Comparison of ENCODE assay signal across 22 mouse cellular contexts in genomic region chr4:59845245-59845637, GRCm38 (mm10). TPM values are rescaled to one million over a fixed set of nuclear protein-coding genes. Genes with fewer than 3 reads are reported as not detected.
DNase-seq lines count a peak whose midpoint lies in the region; ATAC-seq and TF ChIP-seq lines count a peak whose summit lies in the region.
"Had no signal": no experiment of that assay in that cellular context is flagged by ENCODE, and none has a peak within 500 bp of the region (broad histone marks: within the 10 kb centered on the region; RNA-seq: fewer than 3 reads in every experiment).

No protein-coding gene starts in this region.

- no peak overlapping the region for H3K4me2 ChIP-seq in lung, postnatal 0 days (replicated peaks; ENCODE audit: low read depth, low read length)
- H3K4me2 ChIP-seq in liver, embryonic 11.5 days = 0 out of 2 replicates have a peak overlapping the region, but pooled peaks have one; percentile 1
- peak overlapping the region; percentile 61 for H3K4me2 ChIP-seq in myocyte (ENCODE audit: low read depth)
- H3K4me2 ChIP-seq: forebrain, embryonic 15.5 days; heart, embryonic 15.5 days; hindbrain, embryonic 13.5 days; intestine, embryonic 15.5 days; limb, embryonic 12.5 days; lung, embryonic 15.5 days; neural tube, embryonic 13.5 days had no signal

- no peak for DNase-seq in lung, postnatal 0 days (ENCODE audit: low spot score)
- DNase-seq in lung, postnatal 4 days = no peak
- DNase-seq in kidney, adult 8-10 months = peak; percentile 34 to 58
- no peak for DNase-seq in liver, embryonic 11.5 days (ENCODE audit: low spot score)
- no peak for DNase-seq in forebrain, embryonic 10.5 days (ENCODE audit: extremely low spot score, low spot score)
- DNase-seq in adrenal gland, postnatal 25 days = no peak
- DNase-seq: cerebellum, postnatal 14 days; heart, adult 11 months; layer of hippocampus, adult 9-11 months; right cerebral cortex, postnatal 14 days; thymus, postnatal 14 days had no signal

- no peak overlapping the region for H3K4me3 ChIP-seq in lung, postnatal 0 days (ENCODE audit: low read depth, low read length)
- H3K4me3 ChIP-seq in liver, embryonic 11.5 days (ENCODE audit: low read depth, low read length) = no peak overlapping the region
- no peak overlapping the region for H3K4me3 ChIP-seq in myocyte
- no peak overlapping the region for H3K4me3 ChIP-seq in forebrain, embryonic 10.5 days
- H3K4me3 ChIP-seq: embryonic facial prominence, embryonic 10.5 days; forebrain, embryonic 15.5 days; heart, embryonic 15.5 days; hindbrain, embryonic 13.5 days; intestine, embryonic 15.5 days; limb, embryonic 12.5 days; lung, embryonic 15.5 days; neural tube, embryonic 13.5 days had no signal

- TF ChIP-seq CTCF in lung, postnatal 0 days (IDR thresholded peaks at IDR 0.05) = no peak

- no peaks in the 10 kb centered on the region for H3K27me3 ChIP-seq in lung, postnatal 0 days (replicated peaks; ENCODE audit: insufficient read depth, low read length)
- H3K27me3 ChIP-seq in liver, embryonic 11.5 days (replicated peaks; ENCODE audit: control insufficient read depth, insufficient read depth, low read length) = no peaks in the 10 kb centered on the region
- H3K27me3 ChIP-seq in myocyte (ENCODE audit: control insufficient read depth, insufficient read depth, insufficient read length) = no peaks in the 10 kb centered on the region
- no peaks in the 10 kb centered on the region for H3K27me3 ChIP-seq in forebrain, embryonic 10.5 days (ENCODE audit: poor library complexity, severe bottlenecking)
- H3K27me3 ChIP-seq: forebrain, embryonic 15.5 days; heart, embryonic 15.5 days; hindbrain, embryonic 13.5 days; intestine, embryonic 15.5 days; limb, embryonic 12.5 days; lung, embryonic 15.5 days; neural tube, embryonic 13.5 days had no signal

- H3K27ac ChIP-seq in lung, postnatal 0 days (ENCODE audit: low read length) = 0 out of 2 replicates have a peak overlapping the region, but pooled peaks have one; percentile 14
- peak overlapping the region; percentile 14; the same call in 1 of the 2 replicates for H3K27ac ChIP-seq in liver, embryonic 11.5 days (ENCODE audit: low read depth, low read length)
- no peak overlapping the region for H3K27ac ChIP-seq in forebrain, embryonic 10.5 days
- H3K27ac ChIP-seq: embryonic facial prominence, embryonic 10.5 days; forebrain, embryonic 15.5 days; heart, embryonic 15.5 days; hindbrain, embryonic 13.5 days; intestine, embryonic 15.5 days; limb, embryonic 12.5 days; lung, embryonic 15.5 days; neural tube, embryonic 13.5 days; stomach, postnatal 0 days had no signal

- H3K36me3 ChIP-seq in lung, postnatal 0 days (ENCODE audit: insufficient read depth, low read length) = no peaks in the 10 kb centered on the region
- peaks cover 5% of the 10 kb centered on the region; the same call in 1 of the 2 replicates for H3K36me3 ChIP-seq in liver, embryonic 11.5 days (ENCODE audit: control insufficient read depth, insufficient read depth, low read length)
- H3K36me3 ChIP-seq in myocyte (ENCODE audit: control insufficient read depth, insufficient read depth) = no peaks in the 10 kb centered on the region
- peaks cover 7% of the 10 kb centered on the region; the same call in 1 of the 2 replicates for H3K36me3 ChIP-seq in forebrain, embryonic 10.5 days (replicated peaks)
- H3K36me3 ChIP-seq: forebrain, embryonic 15.5 days; intestine, embryonic 15.5 days; lung, embryonic 15.5 days had no signal

- WGBS in lung, postnatal 0 days = 68% methylated on average over 3 of the region's 3 CpGs
- WGBS in liver, embryonic 11.5 days = 61% methylated on average over 3 of the region's 3 CpGs
- WGBS in forebrain, embryonic 10.5 days = 93% methylated on average over 3 of the region's 3 CpGs

- no peak for ATAC-seq in lung, postnatal 0 days
- no peak for ATAC-seq in liver, embryonic 11.5 days (replicated peaks; ENCODE audit: low FRiP score)
- ATAC-seq: CD4-positive, CD25-positive, alpha-beta regulatory T cell, adult 4 months; forebrain, embryonic 15.5 days; intestine, embryonic 15.5 days had no signal

- H3ac ChIP-seq in myocyte (ENCODE audit: control insufficient read depth, insufficient read length) = no peak overlapping the region

- no peak overlapping the region for H3K9ac ChIP-seq in lung, postnatal 0 days (replicated peaks; ENCODE audit: low read depth)
- H3K9ac ChIP-seq in liver, embryonic 11.5 days (ENCODE audit: low read depth, low read length) = no peak overlapping the region
- H3K9ac ChIP-seq: forebrain, embryonic 15.5 days; heart, embryonic 15.5 days; hindbrain, embryonic 13.5 days; intestine, embryonic 15.5 days; limb, embryonic 12.5 days; lung, embryonic 15.5 days; neural tube, embryonic 13.5 days had no signal

- no peaks in the 10 kb centered on the region for H3K79me2 ChIP-seq in myocyte (ENCODE audit: control insufficient read depth, insufficient read depth)

- no peaks in the 10 kb centered on the region for H3K9me3 ChIP-seq in lung, postnatal 0 days (ENCODE audit: low read length)
- H3K9me3 ChIP-seq in liver, embryonic 11.5 days (ENCODE audit: control insufficient read depth, low read length) = no peaks in the 10 kb centered on the region
- H3K9me3 ChIP-seq in forebrain, embryonic 10.5 days = no peaks in the 10 kb centered on the region; the same call in 1 of the 2 replicates
- H3K9me3 ChIP-seq: embryonic facial prominence, embryonic 10.5 days; forebrain, embryonic 15.5 days; heart, embryonic 15.5 days; hindbrain, embryonic 13.5 days; intestine, embryonic 15.5 days; limb, embryonic 12.5 days; lung, embryonic 15.5 days; neural tube, embryonic 13.5 days had no signal

- H3K4me1 ChIP-seq in lung, postnatal 0 days (ENCODE audit: insufficient read depth, low read depth, low read length) = peaks cover 10% of the 10 kb centered on the region; the same call in 1 of the 2 replicates
- no peaks in the 10 kb centered on the region for H3K4me1 ChIP-seq in liver, embryonic 11.5 days (replicated peaks; ENCODE audit: control insufficient read depth, insufficient read depth, low read length)
- H3K4me1 ChIP-seq in forebrain, embryonic 10.5 days = peaks cover 2% of the 10 kb centered on the region; the same call in 1 of the 2 replicates
- H3K4me1 ChIP-seq: intestine, embryonic 15.5 days had no signal

- no peak for TF ChIP-seq EP300 in lung, postnatal 0 days (IDR thresholded peaks at IDR 0.05)

- no peak for TF ChIP-seq POLR2A in myocyte (IDR thresholded peaks at IDR 0.05; ENCODE audit: insufficient read length, low read depth)

TF ChIP-seq in myocyte, 11 proteins besides CTCF, POLR2A, EP300 and RAD21:
- TF ChIP-seq MYOG (IDR thresholded peaks at IDR 0.05; ENCODE audit: control insufficient read depth in 1 of 3, insufficient read depth in 1 of 3, insufficient read length in 2 of 3, low read depth in 2 of 3) = no peak
- no peak for TF ChIP-seq REST (IDR thresholded peaks at IDR 0.05; ENCODE audit: insufficient read depth, insufficient read length)
- no peak for TF ChIP-seq USF1 (IDR thresholded peaks at IDR 0.05; ENCODE audit: low read depth)
- TF ChIP-seq CEBPB (IDR thresholded peaks at IDR 0.05; ENCODE audit: insufficient read depth, poor library complexity, severe bottlenecking) = no peak
- no peak for TF ChIP-seq E2F4 (IDR thresholded peaks at IDR 0.05; ENCODE audit: insufficient read depth)
- no peak for TF ChIP-seq TCF3 (IDR thresholded peaks at IDR 0.05; ENCODE audit: insufficient read length, low read depth)
- TF ChIP-seq MYOD1 (IDR thresholded peaks at IDR 0.05; ENCODE audit: control insufficient read depth in 1 of 3, insufficient read length in 2 of 3, low read depth in 2 of 3) = no peak
- TF ChIP-seq MAX (IDR thresholded peaks at IDR 0.05; ENCODE audit: low read depth) = no peak
- TF ChIP-seq SRF (IDR thresholded peaks at IDR 0.05; ENCODE audit: control insufficient read depth, insufficient read length, low read depth) = no peak
- no peak for TF ChIP-seq TCF12 (IDR thresholded peaks at IDR 0.05; ENCODE audit: insufficient read depth, poor library complexity, severe bottlenecking)
- TF ChIP-seq POLR2AphosphoS2 (IDR thresholded peaks at IDR 0.05; ENCODE audit: insufficient read length, low read depth) = no peak

RNA-seq across cellular contexts. Expression of gene Snx30, which starts 39.6 kb away (rescaled TPM):
- polyA plus RNA-seq in lung, postnatal 0 days (2015; fragmentation: Nextera tagmentation; extraction: Ambion mirVana) = 12.0 and 13.2 TPM in 2 replicates
- polyA plus RNA-seq in liver, embryonic 11.5 days (2014; fragmentation: Nextera tagmentation; extraction: Ambion mirVana) = 5.7 and 6.5 TPM in 2 replicates
- 2.6 TPM for polyA plus RNA-seq in myocyte (2012; fragmentation: generic; extraction: Trizol)
- 5.7 and 5.8 TPM in 2 replicates for polyA plus RNA-seq in forebrain, embryonic 10.5 days (2016; fragmentation: Nextera tagmentation; extraction: Ambion mirVana)
- 4.2 and 6.7 TPM in 2 replicates for total RNA-seq in adrenal gland, postnatal 25 days (2021)

RNA-seq across cellular contexts. Expression of gene Inip, which starts 43.9 kb away (rescaled TPM):
- polyA plus RNA-seq in lung, postnatal 0 days (2015; fragmentation: Nextera tagmentation; extraction: Ambion mirVana) = 25.9 and 26.8 TPM in 2 replicates
- polyA plus RNA-seq in liver, embryonic 11.5 days (2014; fragmentation: Nextera tagmentation; extraction: Ambion mirVana) = 49.9 and 53.8 TPM in 2 replicates
- 7.4 TPM for polyA plus RNA-seq in myocyte (2012; fragmentation: generic; extraction: Trizol)
- polyA plus RNA-seq in forebrain, embryonic 10.5 days (2016; fragmentation: Nextera tagmentation; extraction: Ambion mirVana) = 102 and 111 TPM in 2 replicates
- total RNA-seq in adrenal gland, postnatal 25 days (2021) = 19.0 and 19.9 TPM in 2 replicates

Comparison
In these comparisons a context has a peak if more than half of its experiments do, and no peak if none do; other contexts are left out.
1. DNase-seq: peak in kidney, adult 8-10 months (2 of 2); none in lung, postnatal 0 days (single experiment), lung, postnatal 4 days (0 of 2), liver, embryonic 11.5 days (single experiment), forebrain, embryonic 10.5 days (single experiment) and adrenal gland, postnatal 25 days (single experiment).